Mouse (Mus musculus): ENCODE data around the gene Barhl2.

- TF ChIP-seq CTCF (IDR thresholded peaks at IDR 0.05; ENCODE audit: borderline replicate concordance, control insufficient read depth, extremely low read depth, insufficient read depth, low read length, poor library complexity), result no peak
- no peak for TF ChIP-seq POLR2A (IDR thresholded peaks at IDR 0.05; ENCODE audit: control insufficient read depth, extremely low read depth, insufficient read depth, low read length, poor library complexity)
Observed at GRCm38 (mm10) chr5:106445681-106446080, 12.3 kb downstream of the Barhl2 start.

All from thymus, adult 2 months (tissue).